Mouse (Mus musculus): Measurements from ENCODE around the gene Man2a2. TPM values are rescaled to one million over a fixed set of nuclear protein-coding genes. Genes with fewer than 3 reads are reported as not detected.

Gene Man2a2
- polyA plus RNA-seq, 2 experiments from 2014 or later: 10.4 to 22.3 TPM

GRCm38 (mm10) chr7:80369461-80369860 is 1.7 kb downstream of the Man2a2 start:
- peak; percentile 9 for ATAC-seq

GRCm38 (mm10) chr7:80368635-80369421 is 2.3 kb downstream of the Man2a2 start:
- peak; percentile 38 for ATAC-seq

GRCm38 (mm10) chr7:80368009-80368408 is 3.2 kb downstream of the Man2a2 start:
- no peak for ATAC-seq

- no peak for ATAC-seq
These were observed 3.9 kb downstream of the Man2a2 start for GRCm38 (mm10) chr7:80367232-80367631.

GRCm38 (mm10) chr7:80365759-80366158 is 5.4 kb downstream of the Man2a2 start:
- no peak for ATAC-seq

- ATAC-seq: no peak
These were observed 10.7 kb downstream of the Man2a2 start for GRCm38 (mm10) chr7:80360435-80360834.

- ATAC-seq: no peak
These were observed 13.1 kb downstream of the Man2a2 start for GRCm38 (mm10) chr7:80358039-80358438.

- ATAC-seq: no peak
These were observed 14.0 kb downstream of the Man2a2 start for GRCm38 (mm10) chr7:80357156-80357555.

GRCm38 (mm10) chr7:80356351-80356750 is 14.8 kb downstream of the Man2a2 start:
- no peak for ATAC-seq

- no peak for ATAC-seq
These were observed 18.3 kb downstream of the Man2a2 start for GRCm38 (mm10) chr7:80352920-80353319.

GRCm38 (mm10) chr7:80350808-80351207 is 20.4 kb downstream of the Man2a2 start:
- ATAC-seq: no peak

GRCm38 (mm10) chr7:80347670-80348586 is 23.2 kb downstream of the Man2a2 start:
- ATAC-seq: no peak

- ATAC-seq: no peak
These were observed 24.3 kb downstream of the Man2a2 start for GRCm38 (mm10) chr7:80346830-80347229.

- ATAC-seq: no peak
These were observed 25.0 kb downstream of the Man2a2 start for GRCm38 (mm10) chr7:80346173-80346572.

GRCm38 (mm10) chr7:80343270-80344018 is 27.7 kb downstream of the Man2a2 start:
- no peak for ATAC-seq

- peak; percentile 49 for ATAC-seq
These were observed 28.3 kb downstream of the Man2a2 start, which contains the start of gene Hddc3 for GRCm38 (mm10) chr7:80342858-80343257. Gene Hddc3 (plus strand): TSS chr7:80343104.

GRCm38 (mm10) chr7:80341793-80342192 is 29.4 kb downstream of the Man2a2 start:
- ATAC-seq: no peak

- peak; percentile 59 for ATAC-seq
These were observed 30.4 kb downstream of the Man2a2 start, which contains the start of gene Unc45a for GRCm38 (mm10) chr7:80340793-80341192. Gene Unc45a (minus strand): TSS chr7:80341005.

GRCm38 (mm10) chr7:80339793-80340628 is 31.2 kb downstream of the Man2a2 start:
- ATAC-seq: peak; percentile 89

GRCm38 (mm10) chr7:80339371-80339770 is 31.8 kb downstream of the Man2a2 start:
- ATAC-seq: no peak

- no peak for ATAC-seq
These were observed 34.2 kb downstream of the Man2a2 start for GRCm38 (mm10) chr7:80336932-80337331.

- ATAC-seq: no peak
These were observed 36.3 kb downstream of the Man2a2 start for GRCm38 (mm10) chr7:80334848-80335247.

Measured in CD4-positive, CD25-positive, alpha-beta regulatory T cell, adult 4 months (primary cell).